Mouse (Mus musculus) CH12.LX (cell line): ENCODE measurements around the gene Atp2b2. TPM values are rescaled to one million over a fixed set of nuclear protein-coding genes. Genes with fewer than 3 reads are reported as not detected.

Source experiments
- DNase-seq: peaks from one replicate; pipeline ENCODE4 v3.0.0-alpha.2; 2013; ENCODE audit errors: extremely low read depth
- H3K27ac ChIP-seq: 2 replicates; pipeline ENCODE4 v1.5.1; 2012; ENCODE audit warnings: low read depth, mild to moderate bottlenecking, control low read depth, moderate library complexity; ENCODE audit not compliant: insufficient read depth
- H3K27me3 ChIP-seq: replicated peaks from 2 replicates; pipeline ENCODE3; 2012; ENCODE audit warnings: inconsistent platforms
- H3K36me3 ChIP-seq, 2 experiments: replicated peaks in 1 of 2; 2 replicates each; pipeline versions ENCODE3 to v1.6.1; 2012; ENCODE audit warnings: inconsistent platforms in 1 of 2, low read length in 1 of 2, mild to moderate bottlenecking in 1 of 2, mixed read lengths in 1 of 2, moderate library complexity in 1 of 2; ENCODE audit not compliant: control insufficient read depth in 1 of 2, insufficient read depth in 1 of 2
- H3K4me1 ChIP-seq, 2 experiments: 2 replicates each; pipeline ENCODE4 v1.6.1; 2012; ENCODE audit warnings: inconsistent platforms in 1 of 2, moderate library complexity in 1 of 2; ENCODE audit not compliant: insufficient read depth in 2 of 2, control insufficient read depth in 1 of 2
- H3K4me2 ChIP-seq: 2 replicates; pipeline ENCODE4 v1.6.1; 2012; ENCODE audit warnings: low read depth, mild to moderate bottlenecking, control low read depth; ENCODE audit not compliant: poor library complexity, insufficient read depth, severe bottlenecking
- H3K4me3 ChIP-seq, 3 experiments: fragments of 150-350 bp in 1 of 3; sonication (generic) in 1 of 3; replicated peaks in 1 of 3; 2 replicates each; pipeline versions ENCODE3 to v1.5.1; 2011 to 2012; ENCODE audit warnings: low read depth in 2 of 3, low read length in 2 of 3, mild to moderate bottlenecking in 2 of 3, moderate library complexity in 2 of 3, control low read depth in 1 of 3, improper control_type of control experiment in 1 of 3, inconsistent platforms in 1 of 3, mixed read lengths in 1 of 3; ENCODE audit not compliant: poor library complexity in 1 of 3
- H3K79me2 ChIP-seq: replicated peaks from 2 replicates; pipeline ENCODE4 v1.6.1; 2012; ENCODE audit warnings: mild to moderate bottlenecking, moderate library complexity; ENCODE audit not compliant: control insufficient read depth, poor library complexity, insufficient read depth, severe bottlenecking; ENCODE audit errors: extremely low read depth
- H3K9ac ChIP-seq: 2 replicates; pipeline ENCODE4 v1.6.1; 2012; ENCODE audit warnings: low read depth, mild to moderate bottlenecking, control low read depth, moderate library complexity; ENCODE audit not compliant: insufficient read depth
- H3K9me3 ChIP-seq: replicated peaks from 2 replicates; pipeline ENCODE3; 2012; ENCODE audit warnings: low read length, inconsistent platforms, mixed read lengths
- BHLHE40 ChIP-seq: IDR thresholded peaks from 2 replicates; pipeline ENCODE4 v1.6.1; 2011; ENCODE audit warnings: mild to moderate bottlenecking, low read depth, low read length, improper control_type of control experiment
- CHD1 ChIP-seq: IDR thresholded peaks from 2 replicates; pipeline ENCODE4 v1.6.1; 2012; ENCODE audit warnings: low read depth, low read length, improper control_type of control experiment, inconsistent platforms
- E2F4 ChIP-seq: IDR thresholded peaks from 2 replicates; pipeline ENCODE4 v1.6.1; 2011; ENCODE audit warnings: low read depth, low read length, improper control_type of control experiment; ENCODE audit not compliant: insufficient replicate concordance
- ELF1 ChIP-seq: IDR thresholded peaks from 2 replicates; pipeline ENCODE4 v1.6.1; 2014; ENCODE audit warnings: low read depth, mild to moderate bottlenecking, inconsistent platforms, low read length, improper control_type of control experiment
- JUND ChIP-seq: conservative IDR thresholded peaks from 2 replicates; pipeline ENCODE4 v1.6.1; 2011; ENCODE audit warnings: low read depth, low read length, improper control_type of control experiment
- KAT2A ChIP-seq: IDR thresholded peaks from 2 replicates; pipeline ENCODE4 v1.6.1; 2012; ENCODE audit warnings: low read length, improper control_type of control experiment, inconsistent platforms; ENCODE audit not compliant: insufficient replicate concordance
- MAFK ChIP-seq: IDR thresholded peaks from 2 replicates; pipeline ENCODE4 v1.6.1; 2011; ENCODE audit warnings: low read length, improper control_type of control experiment; ENCODE audit not compliant: insufficient replicate concordance
- MAZ ChIP-seq: IDR thresholded peaks from 2 replicates; pipeline ENCODE4 v1.6.1; 2012; ENCODE audit warnings: low read depth, mild to moderate bottlenecking, inconsistent platforms, low read length, improper control_type of control experiment, moderate library complexity
- MEF2A ChIP-seq: IDR thresholded peaks from 2 replicates; pipeline ENCODE4 v1.6.1; 2014; ENCODE audit warnings: low read depth, mild to moderate bottlenecking, inconsistent platforms, low read length, improper control_type of control experiment, borderline replicate concordance
- NELFE ChIP-seq: IDR thresholded peaks from 2 replicates; pipeline ENCODE4 v1.6.1; 2011; ENCODE audit warnings: low read depth, low read length, improper control_type of control experiment
- NRF1 ChIP-seq: IDR thresholded peaks from 2 replicates; pipeline ENCODE4 v1.6.1; 2014; ENCODE audit warnings: low read depth, mild to moderate bottlenecking, inconsistent platforms, low read length, improper control_type of control experiment, moderate library complexity
- PAX5 ChIP-seq: IDR thresholded peaks from 2 replicates; pipeline ENCODE4 v1.6.1; 2012; ENCODE audit warnings: low read length, inconsistent platforms, mixed read lengths
- POLR2AphosphoS2 ChIP-seq: IDR thresholded peaks from 2 replicates; pipeline ENCODE4 v1.6.1; 2011; ENCODE audit warnings: low read depth, low read length, improper control_type of control experiment
- SIN3A ChIP-seq: IDR thresholded peaks from 2 replicates; pipeline ENCODE4 v1.6.1; 2012; ENCODE audit warnings: low read length, improper control_type of control experiment, inconsistent platforms
- TCF12 ChIP-seq: IDR thresholded peaks from 2 replicates; pipeline ENCODE4 v1.6.1; 2014; ENCODE audit warnings: low read depth, mild to moderate bottlenecking, inconsistent platforms, low read length, improper control_type of control experiment
- UBTF ChIP-seq: IDR thresholded peaks from 2 replicates; pipeline ENCODE4 v1.6.1; 2012; ENCODE audit warnings: low read depth, mild to moderate bottlenecking, inconsistent platforms, low read length, improper control_type of control experiment, moderate library complexity
- USF1 ChIP-seq: IDR thresholded peaks from 2 replicates; pipeline ENCODE4 v1.6.1; 2014; ENCODE audit warnings: low read depth, mild to moderate bottlenecking, inconsistent platforms, low read length, improper control_type of control experiment
- USF2 ChIP-seq: conservative IDR thresholded peaks from 2 replicates; pipeline ENCODE4 v1.6.1; 2011; ENCODE audit warnings: low read depth, low read length, improper control_type of control experiment
- ZC3H11A ChIP-seq: IDR thresholded peaks from 2 replicates; pipeline ENCODE4 v1.6.1; 2012; ENCODE audit warnings: low read depth, mild to moderate bottlenecking, inconsistent platforms, low read length, improper control_type of control experiment
- ZKSCAN1 ChIP-seq: IDR thresholded peaks from 2 replicates; pipeline ENCODE4 v1.6.1; 2012; ENCODE audit warnings: low read depth, inconsistent platforms, low read length, improper control_type of control experiment, borderline replicate concordance
- ZMIZ1 ChIP-seq: IDR thresholded peaks from 2 replicates; pipeline ENCODE4 v1.6.1; 2012; ENCODE audit warnings: low read depth, mild to moderate bottlenecking, inconsistent platforms, low read length, improper control_type of control experiment
- ZNF384 ChIP-seq: IDR thresholded peaks from 2 replicates; pipeline ENCODE4 v1.6.1; 2012; ENCODE audit warnings: low read depth, low read length, improper control_type of control experiment, inconsistent platforms
- dilution Hi-C: fragments of 300-500 bp; cut with MboI; formaldehyde crosslinking; loops from 2 replicates; pipeline ENCODE4 v1.14.3; 2020; ENCODE audit warnings: low sequenced_read_pairs; ENCODE audit not compliant: extremely low pct_unique_long_range_greater_than_20kb, extremely low pct_ligation_motif_present
- in situ Hi-C: fragments of 300-500 bp; cut with MboI; formaldehyde crosslinking; loops from 3 replicates; pipeline ENCODE4 v1.14.3; 2019; ENCODE audit warnings: low sequenced_read_pairs, low pct_ligation_motif_present, low pct_unique_long_range_greater_than_20kb, mixed read lengths
- polyA plus RNA-seq: library from polyadenylated mRNA; unstranded; fragments of >175 nt; gene quantifications from 2 replicates; pipeline ENCODE4 v1.2.1, GENCODE M21; 2012; ENCODE audit warnings: low read depth; ENCODE audit not compliant: insufficient read length
- total RNA-seq, 2 experiments: library from RNA; depleted of rRNA; stranded (reverse); fragments of 300-350 nt in 1 of 2; fragments of >200 nt in 1 of 2; gene quantifications; 2 replicates each; pipeline ENCODE4 v1.2.3; 2012 to 2014

Atp2b2 gene
- total and polyA plus RNA-seq, 3 experiments, result not detected

DNA sequence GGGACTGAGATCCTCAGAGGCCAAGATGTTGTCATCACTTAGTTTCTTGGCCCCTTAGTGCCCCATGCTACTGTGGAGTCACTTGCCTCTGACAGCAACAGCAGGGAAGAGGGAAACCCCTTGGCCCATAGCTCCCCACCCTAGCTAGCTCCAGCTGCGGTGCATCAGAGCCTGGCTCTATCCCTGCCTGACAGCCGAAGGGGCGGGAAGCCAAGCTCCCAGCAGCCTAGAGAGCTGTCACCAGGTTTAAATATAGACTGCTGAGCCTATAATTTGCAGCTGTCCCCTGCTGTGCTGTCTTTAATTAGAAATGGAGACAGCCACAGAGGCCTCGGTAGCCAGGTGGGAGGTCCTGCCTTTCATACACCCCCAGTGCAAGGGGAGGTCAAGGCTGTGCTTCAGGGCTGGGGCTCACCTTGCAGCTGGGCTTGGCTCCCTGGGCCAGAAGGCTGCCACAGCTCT lies 247.1 kb downstream of the Atp2b2 start:
- H3K36me3 ChIP-seq, result no peaks in the 10 kb centered on the region
- H3K4me3 ChIP-seq, result no peak overlapping the region
- H3K27ac ChIP-seq, result no peak overlapping the region
- H3K4me1 ChIP-seq, result peaks cover 0 to 9% of the 10 kb centered on the region in 2 experiments; a peak in 2 of 4 replicates
- no peaks in the 10 kb centered on the region for H3K79me2 ChIP-seq
- DNase-seq, result no peak
- in situ Hi-C loops (no loop called here), dilution Hi-C loops (no loop called here)
- H3K9me3 ChIP-seq, result no peaks in the 10 kb centered on the region
- no peak overlapping the region for H3K4me2 ChIP-seq
- TF ChIP-seq ZMIZ1, result no peak
- no peak for TF ChIP-seq ZNF384
- TF ChIP-seq MAFK, result no peak
- peaks cover 76% of the 10 kb centered on the region for H3K27me3 ChIP-seq
- H3K9ac ChIP-seq, result no peak overlapping the region

DNA sequence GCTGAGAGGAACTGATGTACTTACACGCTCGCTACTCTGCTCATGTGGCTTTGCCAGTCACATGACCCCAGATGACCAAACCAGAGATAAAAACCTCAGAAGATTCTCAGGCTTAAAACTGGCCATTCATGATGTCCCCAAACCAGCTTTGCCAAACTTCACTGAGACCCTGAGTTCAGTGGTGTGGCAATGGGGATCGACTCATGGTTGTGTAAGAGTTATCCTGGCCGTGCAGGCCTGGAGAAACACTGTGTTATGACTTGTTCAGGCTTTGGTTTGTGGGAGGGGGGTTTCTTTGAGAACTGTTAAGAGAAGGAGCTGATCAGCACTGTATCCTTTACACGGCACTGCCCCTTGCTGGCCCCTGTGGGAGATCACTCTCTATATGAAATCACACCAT lies 250.0 kb downstream of the Atp2b2 start:
- no peak overlapping the region for H3K4me3 ChIP-seq
- in situ Hi-C loops (no loop called here), dilution Hi-C loops (no loop called here)
- H3K27ac ChIP-seq, result no peak overlapping the region
- no peaks in the 10 kb centered on the region for H3K9me3 ChIP-seq
- no peaks in the 10 kb centered on the region for H3K79me2 ChIP-seq
- H3K9ac ChIP-seq, result no peak overlapping the region
- no peak for DNase-seq
- H3K4me1 ChIP-seq, result peaks cover 3 to 7% of the 10 kb centered on the region in 2 experiments; a peak in 2 of 4 replicates
- TF ChIP-seq PAX5 (no peak), JUND (no peak), POLR2AphosphoS2 (no peak), UBTF (no peak), TCF12 (no peak), NRF1 (no peak), BHLHE40 (no peak), MEF2A (no peak), NELFE (no peak), SIN3A (no peak), CHD1 (no peak), ZKSCAN1 (no peak), USF1 (no peak), MAZ (no peak), USF2 (no peak), E2F4 (no peak), KAT2A (no peak), ELF1 (no peak), ZC3H11A (no peak)
- peaks cover 85% of the 10 kb centered on the region for H3K27me3 ChIP-seq
- H3K36me3 ChIP-seq, result no peaks in the 10 kb centered on the region
- no peak overlapping the region for H3K4me2 ChIP-seq
